Mouse (Mus musculus): ENCODE results near the gene Hdac9.

GRCm38 (mm10) chr12:34571069-34571468 lies 345.8 kb downstream of the Hdac9 start:
- TF ChIP-seq CTCF (IDR thresholded peaks at IDR 0.05; ENCODE audit: low read depth): no peak
- TF ChIP-seq EP300 (optimal IDR thresholded peaks at IDR 0.05): no peak

Measured in stomach, postnatal 0 days (tissue).